Mouse (Mus musculus) MEL (cell line): ENCODE results near the gene Haao. TPM values are rescaled to one million over a fixed set of nuclear protein-coding genes. Genes with fewer than 3 reads are reported as not detected.

Experiments
- DNase-seq: peaks from one replicate; pipeline ENCODE4 v3.0.0; 2011; ENCODE audit warnings: low read depth, low spot score
- H3K27ac ChIP-seq: 2 replicates; pipeline ENCODE4 v1.5.1; 2012; ENCODE audit warnings: low read depth, mild to moderate bottlenecking, control low read depth, low read length, moderate library complexity; ENCODE audit not compliant: control insufficient read depth
- H3K27me3 ChIP-seq, 2 experiments: fragments of 150-350 bp in 1 of 2; sonication (generic) in 1 of 2; 2 replicates each; pipeline ENCODE4 v1.6.1; 2012; ENCODE audit warnings: low read length in 2 of 2, mild to moderate bottlenecking in 2 of 2, improper control_type of control experiment in 1 of 2, moderate library complexity in 1 of 2; ENCODE audit not compliant: insufficient read depth in 2 of 2, control insufficient read depth in 1 of 2
- H3K36me3 ChIP-seq, 2 experiments: 2 replicates each; pipeline ENCODE4 v1.6.1; 2012 to 2014; ENCODE audit warnings: low read length in 2 of 2, improper control_type of control experiment in 1 of 2, inconsistent platforms in 1 of 2, mild to moderate bottlenecking in 1 of 2; ENCODE audit not compliant: insufficient read depth in 2 of 2, control insufficient read depth in 1 of 2
- H3K4me1 ChIP-seq, 2 experiments: fragments of 150-350 bp in 1 of 2; sonication (generic) in 1 of 2; 2 replicates each; pipeline ENCODE4 v1.6.1; 2012; ENCODE audit warnings: low read length in 2 of 2, improper control_type of control experiment in 1 of 2, mild to moderate bottlenecking in 1 of 2; ENCODE audit not compliant: insufficient read depth in 2 of 2, control insufficient read depth in 1 of 2
- H3K4me3 ChIP-seq, 2 experiments: fragments of 150-350 bp in 1 of 2; sonication (generic) in 1 of 2; 2 replicates each; pipeline ENCODE4 v1.5.1; 2012; ENCODE audit warnings: low read depth in 2 of 2, low read length in 2 of 2, mild to moderate bottlenecking in 2 of 2, moderate library complexity in 2 of 2, control low read depth in 1 of 2, improper control_type of control experiment in 1 of 2; ENCODE audit not compliant: control insufficient read depth in 1 of 2, insufficient read depth in 1 of 2
- H3K79me2 ChIP-seq: 2 replicates; pipeline ENCODE4 v1.6.1; 2012; ENCODE audit warnings: mild to moderate bottlenecking, low read length, moderate library complexity; ENCODE audit not compliant: control insufficient read depth, poor library complexity, insufficient read depth
- H3K9ac ChIP-seq: 2 replicates; pipeline ENCODE4 v1.6.1; 2012; ENCODE audit warnings: low read depth, mild to moderate bottlenecking, control low read depth, low read length, moderate library complexity; ENCODE audit not compliant: control insufficient read depth, poor library complexity, severe bottlenecking
- H3K9me3 ChIP-seq: fragments of 150-350 bp; sonication (generic); replicated peaks from 2 replicates; pipeline ENCODE4 v1.6.1; 2012; ENCODE audit warnings: mild to moderate bottlenecking, low read length, improper control_type of control experiment, moderate library complexity; ENCODE audit not compliant: insufficient read depth
- EP300 ChIP-seq, 2 experiments: IDR thresholded peaks; 2 replicates each; pipeline ENCODE4 v1.6.1; 2011; ENCODE audit warnings: improper control_type of control experiment in 2 of 2, low read length in 2 of 2, low read depth in 1 of 2, mild to moderate bottlenecking in 1 of 2
- GABPA ChIP-seq: IDR thresholded peaks from 2 replicates; pipeline ENCODE4 v1.6.1; 2012; ENCODE audit warnings: low read depth, mild to moderate bottlenecking, inconsistent platforms, low read length, improper control_type of control experiment, moderate library complexity
- GATA1 ChIP-seq: IDR thresholded peaks from 2 replicates; pipeline ENCODE4 v1.6.1; 2011; ENCODE audit warnings: low read depth, low read length, improper control_type of control experiment
- MEF2A ChIP-seq: IDR thresholded peaks from 2 replicates; pipeline ENCODE4 v1.6.1; 2014; ENCODE audit warnings: low read depth, mild to moderate bottlenecking, inconsistent platforms, low read length, improper control_type of control experiment; ENCODE audit not compliant: poor library complexity, insufficient replicate concordance, severe bottlenecking; ENCODE audit errors: extremely low read depth
- MXI1 ChIP-seq: IDR thresholded peaks from 2 replicates; pipeline ENCODE4 v1.6.1; 2011; ENCODE audit warnings: mild to moderate bottlenecking, low read depth, low read length, improper control_type of control experiment
- POLR2A ChIP-seq, 2 experiments: IDR thresholded peaks; 2 replicates each; pipeline ENCODE4 v1.6.1; 2011 to 2012; ENCODE audit warnings: low read length in 2 of 2, mild to moderate bottlenecking in 2 of 2, control low read depth in 1 of 2, improper control_type of control experiment in 1 of 2, low read depth in 1 of 2, moderate library complexity in 1 of 2; ENCODE audit not compliant: control insufficient read depth in 1 of 2, insufficient read depth in 1 of 2, poor library complexity in 1 of 2
- POLR2AphosphoS5 ChIP-seq: IDR thresholded peaks from 2 replicates; pipeline ENCODE4 v1.6.1; 2012; ENCODE audit warnings: low read depth, borderline replicate concordance, mild to moderate bottlenecking, inconsistent platforms, low read length, moderate library complexity, mixed read lengths
- RCOR1 ChIP-seq: IDR thresholded peaks from 2 replicates; pipeline ENCODE4 v1.6.1; 2012; ENCODE audit warnings: low read depth, mild to moderate bottlenecking, inconsistent platforms, low read length, improper control_type of control experiment
- SIN3A ChIP-seq: IDR thresholded peaks from 2 replicates; pipeline ENCODE4 v1.6.1; 2012; ENCODE audit warnings: low read length, improper control_type of control experiment, inconsistent platforms
- TBP ChIP-seq: IDR thresholded peaks from 2 replicates; pipeline ENCODE4 v1.8.0; 2011; ENCODE audit warnings: low read depth, low read length, improper control_type of control experiment
- TCF12 ChIP-seq: IDR thresholded peaks from 2 replicates; pipeline ENCODE4 v1.6.1; 2014; ENCODE audit warnings: low read depth, mild to moderate bottlenecking, inconsistent platforms, low read length, improper control_type of control experiment, moderate library complexity
- UBTF ChIP-seq: IDR thresholded peaks from 2 replicates; pipeline ENCODE4 v1.6.1; 2012; ENCODE audit warnings: low read depth, mild to moderate bottlenecking, inconsistent platforms, low read length, improper control_type of control experiment, moderate library complexity, borderline replicate concordance; ENCODE audit not compliant: insufficient read depth
- USF2 ChIP-seq, 2 experiments: IDR thresholded peaks; 2 replicates each; pipeline ENCODE4 v1.6.1; 2011 to 2012; ENCODE audit warnings: improper control_type of control experiment in 2 of 2, low read length in 2 of 2, borderline replicate concordance in 1 of 2, inconsistent platforms in 1 of 2, low read depth in 1 of 2, mild to moderate bottlenecking in 1 of 2; ENCODE audit not compliant: insufficient read depth in 1 of 2
- ZKSCAN1 ChIP-seq: IDR thresholded peaks from 2 replicates; pipeline ENCODE4 v1.6.1; 2012; ENCODE audit warnings: low read depth, mild to moderate bottlenecking, inconsistent platforms, low read length, improper control_type of control experiment, moderate library complexity
- polyA plus RNA-seq, 2 experiments: library from polyadenylated mRNA; stranded (reverse) in 1 of 2; unstranded in 1 of 2; fragments of >175 nt in 1 of 2; fragments of >200 nt in 1 of 2; gene quantifications; 2 replicates each; pipeline versions ENCODE4 v1.2.1 to v1.2.4; 2012; ENCODE audit warnings: low replicate concordance in 2 of 2, low read depth in 1 of 2; ENCODE audit not compliant: insufficient read length in 2 of 2, insufficient read depth in 1 of 2, missing spikeins in 1 of 2
- total RNA-seq: library from RNA; depleted of rRNA; stranded (reverse); fragments of 300-350 nt; gene quantifications from 2 replicates; pipeline ENCODE4 v1.2.3, GENCODE M21; 2012

Haao gene
- total and polyA plus RNA-seq, 3 experiments = 1.5 to 2.8 TPM; not detected in 1

GRCm38 (mm10) chr17:83891864-83892263 lies 44.1 kb upstream of the Haao start:
- no peak overlapping the region for H3K27ac ChIP-seq
- peaks cover 0 to 14% of the 10 kb centered on the region in 2 experiments; a peak in 2 of 4 replicates for H3K4me1 ChIP-seq
- H3K9ac ChIP-seq = no peak overlapping the region
- TF ChIP-seq GATA1 (no peak), TBP (no peak), EP300 (IDR thresholded peaks at IDR 0.05; ENCODE audit: low read depth in 1 of 2, low read length in 2 of 2) (no peak), POLR2A (IDR thresholded peaks at IDR 0.05; ENCODE audit: control insufficient read depth in 1 of 2, insufficient read depth in 1 of 2, low read depth in 1 of 2, low read length in 2 of 2, poor library complexity in 1 of 2) (no peak), USF2 (IDR thresholded peaks at IDR 0.05; ENCODE audit: borderline replicate concordance in 1 of 2, insufficient read depth in 1 of 2, low read depth in 1 of 2, low read length in 2 of 2) (no peak), POLR2AphosphoS5 (no peak), GABPA (no peak), MXI1 (no peak)
- DNase-seq = no peak
- no peaks in the 10 kb centered on the region for H3K9me3 ChIP-seq
- H3K27me3 ChIP-seq = no peaks in the 10 kb centered on the region
- H3K36me3 ChIP-seq = no peaks in the 10 kb centered on the region; a peak in 2 of 4 replicates
- no peaks in the 10 kb centered on the region for H3K79me2 ChIP-seq
- H3K4me3 ChIP-seq = no peak overlapping the region

- no peaks in the 10 kb centered on the region for H3K9me3 ChIP-seq
- no peak overlapping the region for H3K27ac ChIP-seq
- TF ChIP-seq MEF2A = no peak
- TF ChIP-seq SIN3A = no peak
- no peak for TF ChIP-seq TCF12
- TF ChIP-seq UBTF = no peak
- TF ChIP-seq RCOR1 = no peak
- no peak for TF ChIP-seq POLR2AphosphoS5
- no peak for TF ChIP-seq TBP
- no peak for DNase-seq
- no peak overlapping the region for H3K9ac ChIP-seq
- no peak overlapping the region for H3K4me3 ChIP-seq
- no peaks in the 10 kb centered on the region for H3K27me3 ChIP-seq
- H3K79me2 ChIP-seq = no peaks in the 10 kb centered on the region
- peaks cover 0 to 14% of the 10 kb centered on the region in 2 experiments; a peak in 2 of 4 replicates for H3K4me1 ChIP-seq
- H3K36me3 ChIP-seq = no peaks in the 10 kb centered on the region; a peak in 2 of 4 replicates
These were observed 42.6 kb upstream of the Haao start for GRCm38 (mm10) chr17:83890373-83890696.

GRCm38 (mm10) chr17:83889691-83890372 lies 42.1 kb upstream of the Haao start:
- no peak overlapping the region for H3K27ac ChIP-seq
- no peaks in the 10 kb centered on the region for H3K27me3 ChIP-seq
- H3K9me3 ChIP-seq = no peaks in the 10 kb centered on the region
- H3K79me2 ChIP-seq = no peaks in the 10 kb centered on the region
- H3K36me3 ChIP-seq = no peaks in the 10 kb centered on the region; a peak in 2 of 4 replicates
- TF ChIP-seq GATA1 = 0 out of 2 replicates have a peak, but pooled peaks have one; percentile 14
- no peak for TF ChIP-seq ZKSCAN1
- no peak overlapping the region for H3K9ac ChIP-seq
- peaks cover 0 to 14% of the 10 kb centered on the region in 2 experiments; a peak in 2 of 4 replicates for H3K4me1 ChIP-seq
- no peak for DNase-seq
- H3K4me3 ChIP-seq = no peak overlapping the region
